Mouse (Mus musculus) gonadal fat pad, adult 2 months (tissue): ENCODE data around the gene Fam207a. TPM values are rescaled to one million over a fixed set of nuclear protein-coding genes. Genes with fewer than 3 reads are reported as not detected.

Experiments
- DNase-seq: peaks from one replicate; pipeline ENCODE4 v3.0.0-alpha.2; 2012; ENCODE audit warnings: low read depth
- polyA plus RNA-seq: library from polyadenylated mRNA; depleted of rRNA; stranded (reverse); fragments of >200 nt; gene quantifications from 2 replicates; pipeline ENCODE4 v1.2.3, GENCODE M21; 2012; rRNA removed

The Fam207a gene
- polyA plus RNA-seq, result 20.2 and 21.9 TPM in 2 replicates

DNA sequence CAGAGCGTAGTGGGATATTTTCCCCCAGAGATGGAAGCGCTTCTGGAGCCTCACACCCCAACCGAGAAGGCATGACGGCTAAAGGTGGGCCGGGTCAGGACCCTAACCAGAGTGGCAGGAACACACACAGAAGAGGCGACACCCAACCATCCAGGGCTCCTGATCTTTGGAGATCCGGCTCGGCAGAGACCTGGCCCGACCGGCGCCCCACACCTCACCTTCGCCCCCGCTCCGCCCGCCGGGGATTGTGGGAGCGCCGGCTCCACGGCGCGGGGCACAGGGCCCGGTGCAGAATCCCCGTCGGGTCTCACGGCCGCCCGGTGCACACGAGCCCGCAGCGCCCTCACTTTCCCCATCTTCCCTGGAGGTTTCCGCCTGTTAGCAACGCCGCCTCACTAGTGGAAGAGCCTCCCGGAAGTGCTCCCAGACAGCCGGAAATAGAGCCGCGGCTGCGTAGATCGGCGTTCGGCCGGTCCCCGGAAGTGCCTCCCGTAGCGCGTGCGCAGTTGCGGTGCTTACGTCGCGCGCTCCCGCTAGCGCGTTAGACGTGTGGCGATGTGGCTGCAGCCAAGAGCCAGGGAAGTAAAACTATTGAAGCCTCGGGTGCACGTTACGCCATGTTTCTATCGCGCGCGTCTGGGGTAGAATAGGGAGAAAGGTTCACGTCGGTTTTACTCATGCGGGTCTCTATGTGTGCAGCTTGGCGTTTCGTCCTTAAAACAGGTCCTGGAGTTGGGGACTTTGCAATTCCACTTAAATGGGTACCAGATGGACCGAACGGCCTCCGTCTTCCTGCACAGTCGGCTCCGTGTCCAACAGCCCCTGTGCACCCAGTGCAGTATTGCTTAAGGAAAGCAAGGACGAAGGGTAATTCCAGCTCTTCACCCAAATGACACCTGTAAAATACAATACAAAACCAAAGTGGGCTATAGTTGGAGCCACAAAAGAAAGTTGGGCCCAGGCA is at the start of gene Fam207a:
Fam207a (minus strand) TSS at position 401 of the 964 bp plus-strand sequence.
- DNase-seq, result peak; percentile 42

DNA sequence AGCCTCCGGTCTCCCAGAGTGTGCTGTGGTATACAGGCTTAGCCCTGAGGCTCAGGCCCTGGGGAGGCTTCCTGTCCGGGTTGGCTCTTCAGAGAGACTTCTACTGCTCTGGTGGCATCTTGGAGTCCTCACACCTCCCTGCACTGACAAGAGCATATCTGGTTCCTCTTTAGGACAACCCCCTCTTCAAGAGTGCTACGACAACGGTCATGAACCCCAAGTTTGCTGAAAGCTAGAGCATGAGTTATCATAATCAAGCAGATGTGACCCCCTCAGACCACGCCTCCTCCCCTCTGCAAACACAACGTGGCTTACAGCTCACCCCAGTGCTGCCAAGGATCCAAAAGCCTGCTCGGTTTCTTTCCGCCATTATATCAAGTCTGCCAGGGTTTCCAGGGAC is 49.4 kb upstream of the Fam207a start:
- DNase-seq, result no peak

DNA sequence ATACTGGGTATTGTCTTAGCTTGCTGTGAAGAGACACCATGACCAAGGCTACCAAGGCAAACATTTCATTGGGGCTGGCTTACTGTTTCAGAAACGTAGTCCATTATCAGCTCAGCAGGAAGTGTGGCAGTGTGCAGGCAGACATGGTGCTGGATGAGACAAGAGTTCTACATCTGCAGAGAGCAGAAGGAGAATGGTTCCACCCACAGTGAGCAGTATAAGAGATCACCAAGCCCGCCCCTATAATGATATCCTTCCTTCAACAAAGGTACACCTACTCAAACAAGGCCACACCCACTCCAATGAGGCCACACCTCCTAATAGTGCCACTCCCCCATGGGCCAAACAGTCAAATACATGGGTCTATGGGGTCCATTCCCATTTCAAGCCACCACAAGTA is 45.9 kb upstream of the Fam207a start:
- no peak for DNase-seq

- DNase-seq, result no peak
Measured at GRCm38 (mm10) chr10:77560830-77561229, 45.2 kb upstream of the Fam207a start.

- DNase-seq, result no peak
Measured at GRCm38 (mm10) chr10:77560090-77560489, 44.5 kb upstream of the Fam207a start.

DNA sequence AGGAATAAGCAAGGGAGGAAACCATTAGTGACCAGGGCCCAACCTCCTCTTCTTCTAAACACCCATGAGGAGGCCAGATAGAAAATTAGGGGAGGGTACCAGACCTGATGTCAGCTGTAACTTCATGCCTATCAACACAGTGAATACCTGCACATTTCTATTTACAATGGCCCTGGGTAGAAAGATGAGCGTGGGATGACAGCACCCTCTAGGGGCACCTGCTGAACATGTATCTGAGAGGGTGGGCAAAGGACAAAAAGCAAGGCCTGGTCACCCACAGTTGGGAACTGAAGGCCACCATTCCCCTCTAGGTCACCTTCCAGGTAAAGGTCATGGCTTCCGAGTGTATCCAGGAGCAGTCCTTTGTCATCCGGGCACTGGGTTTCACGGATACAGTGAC is 42.1 kb upstream of the Fam207a start:
- no peak for DNase-seq

DNA sequence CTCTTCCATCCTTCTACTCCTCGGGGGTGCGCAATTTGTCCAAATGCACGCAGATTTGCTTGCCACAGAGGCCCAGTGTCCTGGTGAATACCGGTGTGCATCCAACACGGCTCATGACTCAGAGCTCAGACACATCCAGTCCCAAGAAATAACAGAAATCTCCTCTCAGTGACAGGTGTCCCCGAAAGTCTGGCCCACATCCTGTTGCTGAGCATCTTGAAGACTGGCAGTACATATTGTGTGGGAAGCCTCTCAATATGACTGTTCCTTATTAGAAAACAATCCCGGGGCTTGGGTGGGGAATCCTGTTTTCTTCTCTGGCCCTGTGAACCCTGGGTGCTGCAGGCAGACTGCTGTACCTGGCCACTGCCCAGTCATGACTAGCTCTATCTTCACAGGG is 41.0 kb upstream of the Fam207a start:
- no peak for DNase-seq

- DNase-seq, result no peak
Measured at GRCm38 (mm10) chr10:77554918-77555317, 39.3 kb upstream of the Fam207a start.

DNA sequence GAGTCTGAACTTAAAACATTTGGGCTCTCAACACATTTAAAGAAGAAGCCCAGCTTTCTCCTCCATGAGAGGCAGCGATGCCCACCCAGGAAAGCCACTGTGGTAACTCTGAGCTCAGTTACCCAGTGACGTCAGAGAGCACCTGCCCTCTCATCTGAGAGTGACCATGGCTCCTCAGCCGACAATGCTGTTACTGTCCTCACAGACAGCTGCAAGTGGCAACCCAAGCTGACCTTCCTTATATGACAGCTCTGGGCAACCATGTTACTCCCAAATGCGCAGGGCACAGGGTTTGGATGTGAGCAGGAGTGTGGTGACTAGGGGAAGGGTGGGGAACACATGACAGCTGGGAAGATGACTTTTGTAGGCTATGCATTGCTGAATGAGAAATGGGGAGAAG is 37.7 kb upstream of the Fam207a start:
- no peak for DNase-seq

DNA sequence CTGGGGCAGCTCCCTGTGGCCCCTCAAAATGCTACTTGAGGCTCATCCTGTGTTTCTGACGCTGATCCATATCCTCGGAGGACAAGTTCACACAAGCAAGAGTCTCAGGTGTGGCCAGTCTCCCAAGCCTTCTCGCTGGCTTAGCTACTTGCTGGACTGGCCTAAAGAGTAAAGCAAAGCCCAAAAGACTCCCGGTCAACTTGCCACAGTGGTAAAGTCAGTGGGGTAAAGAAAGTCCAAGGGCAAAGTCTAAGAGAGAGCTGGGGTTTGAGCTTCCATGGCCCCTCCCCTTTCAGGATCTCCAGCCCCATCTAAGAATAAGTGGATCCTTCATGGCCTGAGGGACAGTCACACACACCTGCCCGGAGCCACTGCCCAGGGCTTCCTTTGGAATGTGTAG is 36.6 kb upstream of the Fam207a start:
- no peak for DNase-seq

DNA sequence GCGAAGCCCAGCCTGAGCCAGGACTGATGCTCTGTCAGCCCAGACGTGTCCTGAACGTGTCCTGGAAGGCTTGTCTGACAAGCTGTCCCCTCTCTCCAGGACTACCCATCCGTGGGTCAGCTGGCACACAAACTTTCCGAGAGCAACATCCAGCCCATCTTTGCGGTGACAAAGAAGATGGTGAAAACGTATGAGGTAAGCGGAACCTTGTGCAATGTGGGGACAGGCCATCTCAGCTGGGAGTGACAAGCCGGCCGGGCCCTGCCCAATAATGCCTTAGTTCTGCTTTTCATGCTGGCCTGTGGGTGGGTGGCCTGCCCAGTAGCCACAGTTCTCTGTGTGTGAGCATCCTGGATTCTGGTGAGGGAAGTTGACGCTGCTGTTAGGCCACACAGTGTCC is 35.3 kb upstream of the Fam207a start:
- no peak for DNase-seq

GRCm38 (mm10) chr10:77548576-77548975 is 33.0 kb upstream of the Fam207a start:
- no peak for DNase-seq

GRCm38 (mm10) chr10:77544916-77545315 is 29.3 kb upstream of the Fam207a start:
- peak; percentile 94 for DNase-seq

DNA sequence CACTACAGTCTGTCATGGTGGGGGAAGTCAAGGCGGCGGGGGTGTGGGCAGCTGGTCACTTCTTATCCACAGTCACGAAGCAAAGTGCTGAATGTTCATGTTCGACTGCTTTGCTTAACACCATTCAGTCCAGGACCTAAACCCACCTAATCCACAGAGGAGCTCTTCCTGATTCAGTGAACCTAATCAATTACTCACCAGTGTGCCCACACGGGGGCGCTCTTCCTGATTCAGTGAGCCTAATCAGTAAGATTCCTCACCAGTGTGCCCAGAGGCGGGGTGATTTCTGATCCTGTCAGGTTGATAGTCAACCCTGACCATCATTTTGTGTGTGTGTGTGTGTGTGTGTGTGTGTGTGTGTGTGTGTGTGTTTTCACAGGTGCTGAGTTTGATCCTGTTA is 27.6 kb upstream of the Fam207a start:
- DNase-seq, result no peak

GRCm38 (mm10) chr10:77541864-77542666 is 26.5 kb upstream of the Fam207a start:
- no peak for DNase-seq

GRCm38 (mm10) chr10:77540576-77541102 is 25.1 kb upstream of the Fam207a start:
- no peak for DNase-seq

DNA sequence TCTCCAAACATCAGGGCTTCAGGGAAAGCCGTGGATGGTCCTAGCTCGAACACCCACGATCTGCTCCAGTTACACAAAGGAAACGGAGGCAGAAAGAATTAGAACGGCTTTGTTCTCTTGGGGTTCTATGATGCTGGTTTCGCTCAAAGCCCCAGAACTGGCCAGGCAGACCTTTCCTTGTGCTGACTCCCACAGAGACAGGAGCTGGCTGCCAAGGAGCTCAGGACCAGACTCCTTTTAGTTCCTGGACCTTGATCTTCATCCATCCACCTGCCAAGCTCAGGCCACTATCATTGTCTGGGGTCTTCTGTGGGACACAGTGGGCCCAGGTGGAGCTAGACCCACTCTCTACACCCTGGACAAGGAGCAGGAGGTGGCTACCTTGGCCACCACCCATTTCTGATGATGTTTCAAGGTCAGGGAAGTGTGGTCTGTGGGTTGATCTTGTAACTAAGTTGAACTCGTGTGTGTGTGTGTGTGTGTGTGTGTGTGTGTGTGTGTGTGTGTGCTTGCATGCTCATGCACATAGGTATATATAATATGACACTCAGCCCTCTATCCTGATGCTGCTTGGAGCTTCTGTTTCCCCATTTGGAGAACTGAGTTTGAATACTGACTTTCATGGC is 23.8 kb upstream of the Fam207a start:
- no peak for DNase-seq

DNA sequence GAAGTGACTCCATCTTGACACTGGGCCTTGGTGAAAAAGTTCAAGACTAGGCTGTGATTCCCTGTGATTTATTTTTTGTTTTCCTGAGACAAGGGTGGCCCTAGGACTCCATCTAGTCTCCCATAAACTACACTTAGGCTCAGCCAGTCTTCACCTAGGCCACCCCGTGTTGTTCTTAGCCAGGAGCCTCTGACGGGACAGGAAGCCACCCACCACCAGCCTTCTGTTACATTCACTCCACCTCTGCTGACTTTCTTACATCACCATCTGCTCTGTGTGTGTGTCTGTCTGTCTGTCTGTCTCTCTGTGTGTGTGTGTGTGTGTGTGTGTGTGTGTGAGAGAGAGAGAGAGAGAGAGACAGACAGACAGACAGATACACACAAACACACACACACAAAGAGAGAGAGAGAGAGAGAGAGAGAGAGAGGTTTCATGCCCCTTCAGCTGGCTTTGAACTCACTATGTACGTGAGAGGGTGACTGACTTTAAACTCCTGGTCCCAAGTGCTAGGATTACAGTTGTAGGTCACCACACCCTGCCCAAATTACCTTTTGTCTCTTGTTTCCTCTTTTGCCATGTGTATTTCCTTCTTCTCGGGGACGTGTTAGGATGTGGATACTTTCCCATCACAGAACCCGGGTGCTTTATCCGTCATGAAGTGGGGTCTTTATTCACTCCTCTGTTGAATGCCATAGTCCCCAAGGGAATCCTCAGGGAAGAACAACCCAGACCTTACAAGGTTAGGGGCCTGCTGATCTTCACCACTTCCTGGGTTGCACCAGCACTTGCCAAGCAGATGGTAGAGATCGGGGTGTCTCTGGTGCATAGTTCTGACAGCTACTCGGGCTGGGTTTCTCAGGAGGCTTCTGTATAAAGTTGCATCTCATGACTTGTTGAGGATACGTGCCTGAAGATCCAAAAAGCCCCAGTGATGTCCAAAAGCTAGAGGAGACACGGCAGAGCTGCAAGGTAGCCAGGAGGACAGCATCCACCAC is 21.9 kb upstream of the Fam207a start:
- DNase-seq, result no peak

- DNase-seq, result no peak
Measured at GRCm38 (mm10) chr10:77536727-77537126, 21.1 kb upstream of the Fam207a start.

- no peak for DNase-seq
Measured at GRCm38 (mm10) chr10:77532020-77532413, 16.4 kb upstream of the Fam207a start.
